In genomic region chr8:8994008-8994407, GRCm38 (mm10) we compare ENCODE assay signal across 8 mouse cellular contexts.
DNase-seq lines count a peak whose midpoint lies in the region; ATAC-seq lines count a peak whose summit lies in the region.

No protein-coding gene starts in this region.

- H3K27ac ChIP-seq in kidney, embryonic 14.5 days (ENCODE audit: low read depth, low read length) = peak overlapping the region; percentile 48; the same call in 1 of the 2 replicates
- H3K27ac ChIP-seq in embryonic facial prominence, embryonic 14.5 days (replicated peaks; ENCODE audit: low read depth, low read length) = peak overlapping the region; percentile 44
- peak overlapping the region; percentile 29; the same call in 1 of the 2 replicates for H3K27ac ChIP-seq in intestine, embryonic 14.5 days (ENCODE audit: low read depth)
- peak overlapping the region; percentile 67; the same call in 1 of the 2 replicates for H3K27ac ChIP-seq in neural tube, embryonic 11.5 days (ENCODE audit: low read depth, low read length)

- H3K27me3 ChIP-seq in kidney, embryonic 14.5 days (ENCODE audit: control insufficient read depth, insufficient read depth, low read length) = no peaks in the 10 kb centered on the region
- H3K27me3 ChIP-seq in embryonic facial prominence, embryonic 14.5 days (replicated peaks; ENCODE audit: control insufficient read depth, insufficient read depth, low read length) = no peaks in the 10 kb centered on the region
- no peaks in the 10 kb centered on the region for H3K27me3 ChIP-seq in intestine, embryonic 14.5 days (replicated peaks; ENCODE audit: control insufficient read depth, insufficient read depth, low read length)
- no peaks in the 10 kb centered on the region for H3K27me3 ChIP-seq in neural tube, embryonic 11.5 days (ENCODE audit: control insufficient read depth, insufficient read depth, low read length)

- no peak overlapping the region for H3K9ac ChIP-seq in kidney, embryonic 14.5 days (ENCODE audit: low read depth, low read length)
- H3K9ac ChIP-seq in embryonic facial prominence, embryonic 14.5 days (ENCODE audit: low read depth, low read length) = no peak overlapping the region
- no peak overlapping the region for H3K9ac ChIP-seq in intestine, embryonic 14.5 days (ENCODE audit: low read length)
- no peak overlapping the region for H3K9ac ChIP-seq in neural tube, embryonic 11.5 days (ENCODE audit: low read length)

- H3K36me3 ChIP-seq in kidney, embryonic 14.5 days (ENCODE audit: control insufficient read depth, insufficient read depth, low read length) = no peaks in the 10 kb centered on the region
- H3K36me3 ChIP-seq in embryonic facial prominence, embryonic 14.5 days (ENCODE audit: control insufficient read depth, insufficient read depth, low read length) = no peaks in the 10 kb centered on the region
- no peaks in the 10 kb centered on the region for H3K36me3 ChIP-seq in intestine, embryonic 14.5 days (ENCODE audit: control insufficient read depth, insufficient read depth, low read length)
- H3K36me3 ChIP-seq in neural tube, embryonic 11.5 days (ENCODE audit: control insufficient read depth, insufficient read depth, low read length) = no peaks in the 10 kb centered on the region

- H3K4me2 ChIP-seq in kidney, embryonic 14.5 days (replicated peaks; ENCODE audit: low read depth, low read length) = peak overlapping the region; percentile 49
- H3K4me2 ChIP-seq in embryonic facial prominence, embryonic 14.5 days (ENCODE audit: low read depth, low read length) = peak overlapping the region; percentile 14; the same call in 1 of the 2 replicates
- H3K4me2 ChIP-seq in intestine, embryonic 14.5 days (ENCODE audit: low read length) = peak overlapping the region; percentile 63
- H3K4me2 ChIP-seq in neural tube, embryonic 11.5 days (ENCODE audit: low read depth) = no peak overlapping the region; the same call in 1 of the 2 replicates

- 14% methylated on average over 7 of the region's 7 CpGs for WGBS in kidney, embryonic 14.5 days
- 21% methylated on average over 7 of the region's 7 CpGs for WGBS in embryonic facial prominence, embryonic 14.5 days
- WGBS in intestine, embryonic 14.5 days = 27% methylated on average over 7 of the region's 7 CpGs
- 14% methylated on average over 7 of the region's 7 CpGs for WGBS in neural tube, embryonic 11.5 days

- DNase-seq in kidney, adult 18-20 months = no peak
- peak; percentile 55 for DNase-seq in embryonic facial prominence, embryonic 14.5 days (ENCODE audit: low spot score)
- no peak for DNase-seq in intestine, embryonic 14.5 days (ENCODE audit: low spot score)
- peak; percentile 58 for DNase-seq in neural tube, embryonic 11.5 days (ENCODE audit: low spot score)
- no peak for DNase-seq in cerebellum, adult 11 months
- no peak for DNase-seq in adrenal gland, adult 2 months

- H3K4me1 ChIP-seq in kidney, embryonic 14.5 days (ENCODE audit: control insufficient read depth, insufficient read depth, low read length) = peaks cover 41% of the 10 kb centered on the region
- H3K4me1 ChIP-seq in embryonic facial prominence, embryonic 14.5 days (ENCODE audit: control insufficient read depth, insufficient read depth, low read length) = peaks cover 31% of the 10 kb centered on the region
- peaks cover 36% of the 10 kb centered on the region for H3K4me1 ChIP-seq in intestine, embryonic 14.5 days (replicated peaks; ENCODE audit: control insufficient read depth, insufficient read depth, low read length)
- peaks cover 12% of the 10 kb centered on the region for H3K4me1 ChIP-seq in neural tube, embryonic 11.5 days (ENCODE audit: control insufficient read depth, insufficient read depth, low read length)

- ATAC-seq in kidney, embryonic 14.5 days (ENCODE audit: low FRiP score, low TSS enrichment) = no peak
- no peak for ATAC-seq in embryonic facial prominence, embryonic 14.5 days (ENCODE audit: low read depth)
- no peak for ATAC-seq in intestine, embryonic 14.5 days (replicated peaks; ENCODE audit: low FRiP score, low TSS enrichment, low read depth)
- ATAC-seq in neural tube, embryonic 11.5 days (ENCODE audit: insufficient read depth, low FRiP score, low TSS enrichment) = peak; percentile 85
- no peak for ATAC-seq in granulocyte monocyte progenitor cell, adult 5-6 weeks (replicated peaks; ENCODE audit: poor library complexity, severe bottlenecking)

- H3K4me3 ChIP-seq in kidney, embryonic 14.5 days (ENCODE audit: low read length) = no peak overlapping the region; the same call in 1 of the 2 replicates
- H3K4me3 ChIP-seq in embryonic facial prominence, embryonic 14.5 days (ENCODE audit: low read depth, low read length) = no peak overlapping the region; the same call in 1 of the 2 replicates
- no peak overlapping the region for H3K4me3 ChIP-seq in intestine, embryonic 14.5 days (ENCODE audit: low read depth, low read length)
- H3K4me3 ChIP-seq in neural tube, embryonic 11.5 days (ENCODE audit: low read depth, low read length) = no peak overlapping the region

- no peaks in the 10 kb centered on the region for H3K9me3 ChIP-seq in kidney, embryonic 14.5 days (ENCODE audit: control insufficient read depth, low read length)
- H3K9me3 ChIP-seq in embryonic facial prominence, embryonic 14.5 days (ENCODE audit: control insufficient read depth, low read length) = no peaks in the 10 kb centered on the region
- no peaks in the 10 kb centered on the region for H3K9me3 ChIP-seq in intestine, embryonic 14.5 days (ENCODE audit: control insufficient read depth, low read length)
- no peaks in the 10 kb centered on the region for H3K9me3 ChIP-seq in neural tube, embryonic 11.5 days (ENCODE audit: control insufficient read depth, low read length)

Comparison
In these comparisons a context has a peak if more than half of its experiments do, and no peak if none do; other contexts are left out.
1. DNase-seq: peak in embryonic facial prominence, embryonic 14.5 days (single experiment) and neural tube, embryonic 11.5 days (single experiment); none in kidney, adult 18-20 months (single experiment), intestine, embryonic 14.5 days (single experiment), cerebellum, adult 11 months (single experiment) and adrenal gland, adult 2 months (single experiment).
2. Peak in every context shown above with its lines, with median percentiles within 50 percentile points of each other: H3K27ac ChIP-seq.